Mouse (Mus musculus): ENCODE results near the gene Coq6. TPM values are rescaled to one million over a fixed set of nuclear protein-coding genes. Genes with fewer than 3 reads are reported as not detected.

The Coq6 gene
- polyA plus RNA-seq, 1 experiment from 2014 or later, result 47.6 TPM

DNA sequence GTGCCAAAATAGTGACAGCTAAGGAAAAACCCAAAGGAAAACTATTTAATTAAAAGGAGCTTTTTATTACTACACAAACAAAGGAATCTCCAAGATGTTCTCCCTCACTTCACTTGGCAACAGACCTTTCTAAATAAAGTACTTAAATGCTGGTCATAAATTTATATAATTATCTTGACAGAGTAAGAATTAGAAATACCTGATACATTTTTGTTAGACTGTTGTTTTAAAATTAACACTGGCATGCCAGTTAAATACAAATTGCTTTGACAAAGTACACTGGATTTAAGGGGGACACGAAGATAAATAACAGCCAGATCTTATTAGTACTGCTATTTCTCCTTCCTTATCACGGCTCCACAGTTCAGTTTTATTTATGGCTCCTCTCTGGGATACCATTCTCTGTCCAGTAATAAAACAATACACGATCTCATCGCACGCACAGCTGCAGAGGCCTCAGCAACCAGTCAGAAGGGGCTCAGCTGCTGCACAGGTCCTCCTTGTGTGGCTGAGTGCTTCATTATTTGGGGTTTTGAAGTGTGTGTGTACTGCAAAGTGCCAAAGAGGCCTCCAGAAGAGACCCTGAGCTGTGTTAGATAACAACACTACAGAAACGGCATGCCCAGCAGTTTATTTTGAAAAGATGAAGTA, 12.5 kb downstream of the Coq6 start:
- DNase-seq (ENCODE audit: low spot score), result no peak
- Histone ChIP-seq H3K9me3 (replicated peaks) (no peaks in the 10 kb centered on the region), H3K36me3 (peaks cover 63% of the 10 kb centered on the region), H3K4me1 (no peaks in the 10 kb centered on the region), H3K27me3 (ENCODE audit: low read depth, poor library complexity, severe bottlenecking) (no peaks in the 10 kb centered on the region), H3K27ac (replicated peaks) (no peak overlapping the region), H3K4me3 (no peak overlapping the region)
- 95% methylated on average over 6 of the region's 6 CpGs for WGBS

DNA sequence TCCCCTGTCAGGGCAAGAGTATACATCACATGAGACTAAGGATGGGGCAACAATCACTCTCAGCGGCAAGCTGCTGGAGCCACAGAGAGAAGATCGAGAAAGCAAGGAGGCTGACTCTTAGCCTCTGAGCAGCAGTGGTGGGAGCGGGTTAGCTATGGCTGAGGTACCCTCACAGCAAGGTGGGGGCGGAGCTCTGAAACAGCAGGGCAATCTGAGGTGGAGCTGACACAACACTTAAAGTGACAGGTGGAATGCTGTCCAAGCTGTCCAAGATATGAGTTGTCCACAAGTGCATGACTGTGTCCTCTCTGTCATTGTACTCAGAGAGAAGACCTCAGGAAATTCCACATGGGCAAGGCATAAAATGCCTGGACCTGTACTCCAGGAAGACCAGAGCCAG, 20.9 kb downstream of the Coq6 start:
- WGBS, result 87% methylated on average over 4 of the region's 4 CpGs

DNA sequence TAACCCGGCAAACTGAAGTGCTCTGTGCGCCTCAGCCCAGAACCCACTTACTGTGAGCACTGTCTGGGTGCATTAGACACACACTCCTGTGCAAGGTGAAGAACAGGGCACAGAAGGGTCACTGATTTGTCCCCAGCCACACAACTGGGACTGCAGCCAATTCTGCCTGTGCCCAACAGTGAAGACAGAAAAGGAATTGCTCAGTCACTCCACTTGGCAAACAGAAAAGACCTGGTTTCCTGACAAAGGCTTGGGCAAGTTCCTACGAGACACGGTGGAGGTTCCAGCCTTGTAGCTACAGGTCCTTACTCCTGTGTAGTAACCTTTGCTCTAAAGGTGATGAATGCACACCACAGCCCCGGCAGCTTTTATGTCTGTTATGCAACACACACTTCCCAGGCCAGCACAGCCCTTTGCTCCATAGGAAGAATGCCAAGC, 23.2 kb downstream of the Coq6 start:
- Histone ChIP-seq H3K4me1 (no peaks in the 10 kb centered on the region), H3K9me3 (replicated peaks) (no peaks in the 10 kb centered on the region), H3K36me3 (no peaks in the 10 kb centered on the region), H3K27ac (replicated peaks) (no peak overlapping the region), H3K4me3 (no peak overlapping the region), H3K27me3 (ENCODE audit: low read depth, poor library complexity, severe bottlenecking) (no peaks in the 10 kb centered on the region)
- no peak for DNase-seq (ENCODE audit: low spot score)
- WGBS, result 94% methylated on average over 5 of the region's 5 CpGs

More for the DNA sequence above, 20.9 kb downstream of the Coq6 start:
- no peak for DNase-seq (ENCODE audit: low spot score)
- Histone ChIP-seq H3K9me3 (replicated peaks) (no peaks in the 10 kb centered on the region), H3K27ac (replicated peaks) (no peak overlapping the region), H3K36me3 (no peaks in the 10 kb centered on the region), H3K27me3 (ENCODE audit: low read depth, poor library complexity, severe bottlenecking) (no peaks in the 10 kb centered on the region), H3K4me1 (no peaks in the 10 kb centered on the region), H3K4me3 (no peak overlapping the region)

DNA sequence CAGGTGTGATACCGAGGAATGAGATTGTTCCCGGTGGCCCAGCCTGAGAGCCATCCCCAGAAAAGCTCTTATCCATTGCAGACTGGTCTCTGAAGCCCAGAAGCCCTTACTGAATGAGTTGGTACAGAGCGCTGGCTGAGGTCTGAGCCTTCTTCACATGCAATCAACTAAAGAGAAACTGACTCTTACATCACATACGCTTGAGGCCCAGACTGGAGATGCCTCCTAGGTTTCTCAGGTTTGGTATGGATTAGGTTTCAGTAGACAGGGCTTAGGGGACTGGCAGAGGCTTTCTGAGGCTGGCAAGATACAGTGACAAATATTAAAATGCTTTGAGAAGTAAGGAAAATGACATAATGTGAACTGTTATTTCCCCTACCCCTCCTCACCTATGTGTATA, 24.0 kb downstream of the Coq6 start:
- Histone ChIP-seq H3K36me3 (no peaks in the 10 kb centered on the region), H3K4me1 (no peaks in the 10 kb centered on the region), H3K9me3 (replicated peaks) (no peaks in the 10 kb centered on the region), H3K4me3 (no peak overlapping the region), H3K27ac (replicated peaks) (no peak overlapping the region), H3K27me3 (ENCODE audit: low read depth, poor library complexity, severe bottlenecking) (no peaks in the 10 kb centered on the region)
- WGBS, result 96% methylated on average over 4 of the region's 4 CpGs
- no peak for DNase-seq (ENCODE audit: low spot score)

DNA sequence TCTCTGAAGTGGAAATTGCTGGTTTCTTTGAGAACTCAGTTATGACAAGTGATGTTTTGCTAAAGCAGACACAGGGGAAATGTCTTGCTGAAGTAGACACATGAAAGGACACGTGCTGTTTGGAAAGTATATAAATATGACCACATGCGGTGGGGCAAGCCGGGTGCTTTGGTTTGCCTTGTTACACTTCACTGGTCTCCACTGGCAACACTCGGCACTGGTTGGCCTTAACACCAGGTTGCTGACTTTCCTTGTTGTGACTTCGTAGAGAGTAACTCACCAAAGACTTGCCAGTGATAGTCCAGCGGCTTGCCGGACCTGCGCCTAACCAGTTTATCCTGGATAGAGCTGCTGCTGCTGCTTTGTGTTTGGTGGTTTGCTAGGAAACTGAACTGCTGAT, 26.6 kb downstream of the Coq6 start:
- WGBS, result 88% methylated on average over 8 of the region's 8 CpGs
- no peak overlapping the region for H3K4me3 ChIP-seq
- no peaks in the 10 kb centered on the region for H3K9me3 ChIP-seq (replicated peaks)
- H3K27me3 ChIP-seq (ENCODE audit: low read depth, poor library complexity, severe bottlenecking), result no peaks in the 10 kb centered on the region
- H3K4me1 ChIP-seq, result no peaks in the 10 kb centered on the region
- no peak for DNase-seq (ENCODE audit: low spot score)
- no peaks in the 10 kb centered on the region for H3K36me3 ChIP-seq
- H3K27ac ChIP-seq (replicated peaks), result no peak overlapping the region

DNA sequence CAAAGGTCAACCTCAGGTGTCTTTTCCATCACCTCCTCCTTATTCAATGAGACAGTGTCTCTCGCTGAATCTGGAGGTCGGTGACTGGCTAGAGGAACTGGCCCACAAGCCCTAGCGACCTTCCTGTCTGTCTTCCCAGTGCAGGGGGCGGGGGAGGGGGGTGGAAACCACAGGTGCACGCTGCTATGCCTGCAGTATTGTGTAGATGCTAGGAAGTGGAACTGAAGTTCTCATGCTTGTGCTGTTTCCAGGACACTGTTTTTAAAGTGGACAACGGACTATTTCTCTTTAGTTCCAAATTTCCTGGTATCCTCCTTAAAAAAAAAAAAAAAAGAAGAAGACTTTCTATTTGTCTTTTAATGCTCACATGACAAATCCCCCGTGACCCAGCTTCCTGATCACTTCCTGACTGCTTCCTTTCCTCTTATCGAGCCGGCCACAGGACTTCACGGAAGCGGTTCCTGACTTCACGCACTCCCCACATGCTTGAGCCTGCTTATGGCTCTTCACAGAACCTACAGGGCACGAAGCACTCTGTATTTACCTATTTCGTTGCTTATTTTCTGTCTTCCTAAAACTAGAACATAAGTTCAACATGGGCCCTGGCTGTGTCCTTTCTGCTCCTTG, 27.4 kb downstream of the Coq6 start:
- Histone ChIP-seq H3K27me3 (ENCODE audit: low read depth, poor library complexity, severe bottlenecking) (no peaks in the 10 kb centered on the region), H3K4me1 (no peaks in the 10 kb centered on the region), H3K4me3 (no peak overlapping the region), H3K36me3 (no peaks in the 10 kb centered on the region), H3K9me3 (replicated peaks) (no peaks in the 10 kb centered on the region), H3K27ac (replicated peaks) (no peak overlapping the region)
- no peak for DNase-seq (ENCODE audit: low spot score)
- WGBS, result 77% methylated on average over 14 of the region's 14 CpGs

DNA sequence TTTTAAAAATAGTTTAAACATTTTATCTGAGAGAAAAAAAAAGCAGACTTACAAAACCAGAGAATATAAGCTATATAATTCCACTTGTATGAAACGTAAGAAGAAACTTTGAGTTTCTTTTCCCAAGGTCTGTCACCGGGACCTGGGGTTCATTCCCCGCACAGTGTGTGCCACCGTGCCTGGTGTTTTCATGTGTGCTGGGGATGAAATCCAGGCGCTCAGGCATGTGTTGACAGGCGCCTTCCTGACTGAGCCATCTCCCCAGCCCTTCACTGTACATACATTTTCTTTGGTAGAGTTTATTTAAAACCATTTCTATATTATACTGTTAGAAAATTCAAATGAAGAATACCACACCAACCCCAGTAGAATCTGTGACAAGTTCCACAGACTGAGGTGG, 28.9 kb downstream of the Coq6 start:
- Histone ChIP-seq H3K27ac (replicated peaks) (no peak overlapping the region), H3K27me3 (ENCODE audit: low read depth, poor library complexity, severe bottlenecking) (no peaks in the 10 kb centered on the region), H3K36me3 (no peaks in the 10 kb centered on the region), H3K4me1 (no peaks in the 10 kb centered on the region), H3K9me3 (replicated peaks) (no peaks in the 10 kb centered on the region), H3K4me3 (no peak overlapping the region)
- WGBS, result 93% methylated on average over 6 of the region's 6 CpGs
- DNase-seq (ENCODE audit: low spot score), result no peak

DNA sequence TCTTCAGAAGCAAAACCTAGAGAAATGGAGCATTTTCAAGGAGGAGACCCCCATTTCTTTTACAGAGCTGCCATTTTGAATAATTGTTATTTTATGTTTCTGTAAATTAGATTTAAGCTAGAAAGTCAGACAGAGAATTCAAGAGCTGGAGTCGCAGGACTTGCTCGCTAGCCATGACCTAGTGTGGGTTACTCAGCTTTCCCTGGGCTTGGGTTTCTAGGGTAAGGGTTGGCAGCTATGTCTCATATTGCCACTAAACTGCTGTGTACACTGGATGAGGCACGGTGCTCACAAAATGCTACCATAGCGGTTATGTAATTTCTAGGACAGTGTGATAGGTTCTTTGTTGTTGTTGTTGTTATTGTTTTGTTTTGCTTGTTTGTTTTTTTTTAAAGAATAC, 31.2 kb downstream of the Coq6 start:
- Histone ChIP-seq H3K27me3 (ENCODE audit: low read depth, poor library complexity, severe bottlenecking) (no peaks in the 10 kb centered on the region), H3K36me3 (no peaks in the 10 kb centered on the region), H3K4me1 (no peaks in the 10 kb centered on the region), H3K9me3 (replicated peaks) (no peaks in the 10 kb centered on the region), H3K4me3 (no peak overlapping the region), H3K27ac (replicated peaks) (no peak overlapping the region)
- DNase-seq (ENCODE audit: low spot score), result no peak
- WGBS, result 97% methylated on average over 4 of the region's 4 CpGs

DNA sequence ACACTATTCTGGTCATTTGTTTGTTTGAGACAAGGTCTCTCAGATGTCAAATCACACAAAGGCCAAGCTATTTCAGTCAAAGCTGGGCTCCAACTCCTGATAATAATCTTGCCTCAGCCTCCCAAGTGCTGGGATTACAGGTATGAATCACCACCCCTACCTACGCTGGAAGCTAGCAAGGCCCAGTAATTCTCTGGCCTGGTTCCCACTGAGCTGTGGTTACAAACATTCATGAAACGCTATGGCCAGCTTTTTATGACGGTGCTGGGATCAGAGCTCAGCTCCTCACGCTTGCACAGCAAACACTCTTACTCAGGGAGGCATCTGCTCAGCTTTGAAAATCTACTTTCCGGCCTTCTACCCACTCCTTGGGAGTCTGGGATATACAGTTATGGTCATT, 32.4 kb downstream of the Coq6 start:
- Histone ChIP-seq H3K36me3 (no peaks in the 10 kb centered on the region), H3K9me3 (replicated peaks) (no peaks in the 10 kb centered on the region), H3K4me3 (no peak overlapping the region), H3K4me1 (no peaks in the 10 kb centered on the region), H3K27ac (replicated peaks) (no peak overlapping the region), H3K27me3 (ENCODE audit: low read depth, poor library complexity, severe bottlenecking) (no peaks in the 10 kb centered on the region)
- WGBS, result 94% methylated on average over 5 of the region's 5 CpGs
- DNase-seq (ENCODE audit: low spot score), result no peak

DNA sequence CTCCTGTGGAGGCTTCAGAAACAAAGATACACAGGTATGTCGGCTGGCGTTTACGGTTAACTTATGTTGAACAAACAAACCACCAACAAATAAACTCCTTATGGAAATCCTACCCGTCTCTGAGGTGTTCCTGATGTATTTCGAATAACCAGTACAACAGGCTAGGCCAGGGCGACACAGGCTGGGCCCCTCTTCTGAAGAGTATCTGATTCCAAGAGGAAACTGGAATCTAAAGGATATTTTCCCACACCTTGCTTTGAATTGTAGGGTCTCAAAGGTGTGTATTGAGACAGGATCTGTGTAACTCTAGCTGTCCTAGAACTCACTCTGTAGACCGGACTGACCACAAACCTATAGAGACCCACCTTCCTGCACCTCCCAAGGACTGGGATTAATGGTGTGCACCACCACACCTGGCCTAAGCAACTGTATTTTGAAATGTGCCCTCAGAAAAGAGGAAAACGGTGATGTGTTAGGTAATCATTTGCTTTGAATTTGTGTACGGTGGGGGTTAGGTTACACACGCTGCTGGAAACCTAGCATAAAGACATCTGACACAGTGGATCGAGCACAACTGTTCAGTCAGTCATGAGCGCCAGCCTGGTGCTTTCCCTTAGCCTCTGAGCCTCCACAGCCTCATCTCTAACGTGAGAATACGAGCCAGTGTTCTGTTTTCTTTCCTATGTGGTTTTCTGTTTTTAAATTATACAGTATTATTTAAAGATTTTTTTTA, 35.7 kb downstream of the Coq6 start:
- H3K27me3 ChIP-seq (ENCODE audit: low read depth, poor library complexity, severe bottlenecking), result no peaks in the 10 kb centered on the region
- no peaks in the 10 kb centered on the region for H3K4me1 ChIP-seq
- no peak overlapping the region for H3K27ac ChIP-seq (replicated peaks)
- WGBS, result 90% methylated on average over 14 of the region's 14 CpGs
- no peaks in the 10 kb centered on the region for H3K9me3 ChIP-seq (replicated peaks)
- no peak for DNase-seq (ENCODE audit: low spot score)
- H3K36me3 ChIP-seq, result no peaks in the 10 kb centered on the region
- H3K4me3 ChIP-seq, result no peak overlapping the region

DNA sequence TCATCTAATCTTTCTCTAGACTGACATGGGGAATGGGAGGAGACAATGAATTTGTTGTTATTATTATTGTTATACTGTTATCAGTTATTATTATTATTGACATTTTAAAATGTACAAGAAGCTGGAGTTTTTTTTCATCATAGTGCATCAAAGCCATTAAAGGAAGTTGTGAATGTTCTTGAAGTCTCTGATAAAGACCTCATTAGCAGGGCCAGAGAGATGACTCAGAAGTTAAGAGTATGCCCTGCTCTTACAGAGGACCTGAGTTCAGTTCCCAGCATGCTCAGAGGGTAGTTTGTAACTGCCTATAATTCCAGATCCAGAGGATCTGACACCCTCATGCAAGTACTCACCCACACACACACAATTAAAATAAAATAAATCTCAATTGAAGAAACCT, 36.2 kb downstream of the Coq6 start:
- H3K36me3 ChIP-seq, result no peaks in the 10 kb centered on the region
- no peak overlapping the region for H3K4me3 ChIP-seq
- DNase-seq (ENCODE audit: low spot score), result no peak
- no peak overlapping the region for H3K27ac ChIP-seq (replicated peaks)
- H3K4me1 ChIP-seq, result no peaks in the 10 kb centered on the region
- no peaks in the 10 kb centered on the region for H3K27me3 ChIP-seq (ENCODE audit: low read depth, poor library complexity, severe bottlenecking)
- H3K9me3 ChIP-seq (replicated peaks), result no peaks in the 10 kb centered on the region

DNA sequence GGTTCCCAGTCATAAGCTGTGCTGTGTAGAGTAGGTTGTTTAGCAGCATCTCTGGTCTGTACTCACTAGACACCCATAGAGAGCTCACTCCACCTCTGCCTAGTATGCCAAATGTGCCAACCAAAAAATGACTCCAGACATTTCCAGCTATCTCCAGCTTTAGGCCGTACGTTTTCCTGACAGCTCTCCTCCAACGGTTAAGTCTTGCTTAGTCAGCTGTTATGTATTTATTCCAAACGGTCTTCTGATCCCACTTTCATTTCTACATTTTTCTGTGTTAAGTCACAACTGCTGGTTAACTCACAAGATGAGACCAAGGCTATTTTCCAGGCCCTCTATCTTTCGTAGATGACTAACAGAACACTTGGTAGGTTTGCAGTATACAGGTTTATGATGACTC, 37.2 kb downstream of the Coq6 start:
- no peak overlapping the region for H3K27ac ChIP-seq (replicated peaks)
- H3K4me3 ChIP-seq, result no peak overlapping the region
- WGBS, result 89% methylated on average over 5 of the region's 5 CpGs
- no peaks in the 10 kb centered on the region for H3K9me3 ChIP-seq (replicated peaks)
- no peaks in the 10 kb centered on the region for H3K4me1 ChIP-seq
- no peak for DNase-seq (ENCODE audit: low spot score)
- H3K36me3 ChIP-seq, result no peaks in the 10 kb centered on the region
- H3K27me3 ChIP-seq (ENCODE audit: low read depth, poor library complexity, severe bottlenecking), result no peaks in the 10 kb centered on the region

DNA sequence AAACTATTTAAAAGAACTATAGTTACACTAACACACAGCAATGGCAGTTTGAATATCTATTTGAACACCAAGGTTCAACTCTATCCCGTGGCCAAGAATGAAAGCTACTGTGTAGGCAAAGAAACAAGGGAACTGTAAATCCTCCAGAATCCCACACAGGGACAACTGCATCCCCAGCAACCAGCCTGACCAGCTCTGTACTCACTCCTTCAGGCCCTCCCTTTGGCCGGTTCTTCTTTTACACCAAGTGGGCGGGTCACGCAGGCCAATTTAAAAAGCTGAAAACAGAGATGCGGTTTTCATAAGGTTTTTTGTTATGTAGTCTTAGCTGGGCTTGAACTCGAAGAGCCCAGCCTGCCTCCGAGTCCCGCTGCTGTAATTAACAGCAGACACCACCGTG, 37.7 kb downstream of the Coq6 start:
- H3K27me3 ChIP-seq (ENCODE audit: low read depth, poor library complexity, severe bottlenecking), result no peaks in the 10 kb centered on the region
- H3K4me1 ChIP-seq, result no peaks in the 10 kb centered on the region
- 84% methylated on average over 9 of the region's 9 CpGs for WGBS
- no peaks in the 10 kb centered on the region for H3K9me3 ChIP-seq (replicated peaks)
- H3K4me3 ChIP-seq, result no peak overlapping the region
- H3K36me3 ChIP-seq, result no peaks in the 10 kb centered on the region
- no peak for DNase-seq (ENCODE audit: low spot score)
- H3K27ac ChIP-seq (replicated peaks), result no peak overlapping the region

All from midbrain, embryonic 10.5 days (tissue).